Mouse (Mus musculus) CD4-positive, CD25-positive, alpha-beta regulatory T cell, adult 2 months (primary cell): ENCODE data around the gene Dpp3.
"Not testable (repeated sequence)": the region's sequence is repeated elsewhere in the genome, so short reads cannot be mapped to it uniquely, and the experiment has no call there.

Experiments used
- DNase-seq: peaks from one replicate; pipeline ENCODE4 v3.0.0-alpha.2; 2012; ENCODE audit warnings: low read depth, low spot score

The Dpp3 gene

GRCm38 (mm10) chr19:4927904-4928531 is at the start of gene Dpp3:
Gene Dpp3 (minus strand): TSS chr19:4928287.
- peak; percentile 97 for DNase-seq

- peak; percentile 62 for DNase-seq
Observed at GRCm38 (mm10) chr19:4968236-4968635, 40.1 kb upstream of the Dpp3 start.

GRCm38 (mm10) chr19:4961928-4962601 is 34.0 kb upstream of the Dpp3 start, which contains the start of gene Mrpl11:
Gene Mrpl11 (plus strand): TSS chr19:4962147.
- DNase-seq: peak; percentile 96

- DNase-seq: not testable (repeated sequence)
Observed at GRCm38 (mm10) chr19:4948641-4949040, 20.6 kb upstream of the Dpp3 start.

- no peak for DNase-seq
Observed at GRCm38 (mm10) chr19:4945540-4945939, 17.5 kb upstream of the Dpp3 start.

GRCm38 (mm10) chr19:4943253-4943588 is 15.1 kb upstream of the Dpp3 start:
- no peak for DNase-seq

GRCm38 (mm10) chr19:4942551-4943252 is 14.6 kb upstream of the Dpp3 start, which contains the start of gene Peli3:
Gene Peli3 (minus strand): TSS chr19:4943127.
- DNase-seq: peak; percentile 81

- DNase-seq: no peak
Observed at GRCm38 (mm10) chr19:4937444-4938310, 9.6 kb upstream of the Dpp3 start.

GRCm38 (mm10) chr19:4936896-4937295 is 8.8 kb upstream of the Dpp3 start:
- no peak for DNase-seq

- no peak for DNase-seq
Observed at GRCm38 (mm10) chr19:4928781-4929180, 694 bp upstream of the Dpp3 start.

- DNase-seq: no peak
Observed at GRCm38 (mm10) chr19:4925121-4925860, 2.8 kb downstream of the Dpp3 start.

- DNase-seq: no peak
Observed at GRCm38 (mm10) chr19:4919652-4920051, 8.4 kb downstream of the Dpp3 start.

GRCm38 (mm10) chr19:4916827-4917226 is 11.3 kb downstream of the Dpp3 start:
- DNase-seq: no peak

- no peak for DNase-seq
Observed at GRCm38 (mm10) chr19:4915924-4916603, 12.0 kb downstream of the Dpp3 start.

GRCm38 (mm10) chr19:4909376-4909775 is 18.7 kb downstream of the Dpp3 start:
- DNase-seq: no peak

GRCm38 (mm10) chr19:4908107-4908506 is 20.0 kb downstream of the Dpp3 start:
- DNase-seq: peak; percentile 59

- peak; percentile 87 for DNase-seq
Observed at GRCm38 (mm10) chr19:4905979-4906794, 21.9 kb downstream of the Dpp3 start, which contains the start of gene Bbs1. Gene Bbs1 (minus strand): TSS chr19:4906628.

- DNase-seq: no peak
Observed at GRCm38 (mm10) chr19:4899888-4900287, 28.2 kb downstream of the Dpp3 start.

GRCm38 (mm10) chr19:4898972-4899371 is 29.1 kb downstream of the Dpp3 start:
- DNase-seq: no peak
